Mouse (Mus musculus): Measurements from ENCODE around the gene Olfr1391. TPM values are rescaled to one million over a fixed set of nuclear protein-coding genes. Genes with fewer than 3 reads are reported as not detected.
"Not testable (repeated sequence)": the region's sequence is repeated elsewhere in the genome, so short reads cannot be mapped to it uniquely, and the experiment has no call there.

Gene Olfr1391
- not detected in 2 replicates for polyA plus RNA-seq (2015; fragmentation: Nextera tagmentation; extraction: Ambion mirVana)

DNA sequence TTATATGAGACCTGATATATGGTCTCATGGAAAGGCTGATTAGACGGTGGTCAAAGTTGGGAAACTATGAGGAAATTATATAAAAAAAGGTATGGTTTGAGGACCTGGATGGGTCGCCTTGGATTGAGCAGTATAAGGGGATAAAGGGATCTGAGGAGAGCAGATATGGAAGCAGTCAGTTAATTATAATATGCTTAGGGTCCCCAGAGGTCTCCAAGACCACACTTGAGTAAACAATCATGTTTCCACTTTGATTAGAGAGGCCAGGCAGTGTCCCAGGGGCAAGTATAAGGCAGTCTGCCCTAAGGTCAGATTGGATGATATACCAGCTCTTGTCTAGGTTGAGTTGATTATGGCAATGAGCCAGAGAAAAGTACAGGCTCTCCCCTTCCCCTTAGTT lies at the start of gene Olfr1391:
TSS of gene Olfr1391 (plus strand) at position 301 of the 400 bp plus-strand sequence.
- Histone ChIP-seq H3K36me3 (ENCODE audit: control insufficient read depth, insufficient read depth, low read length) (no peaks in the 10 kb centered on the region), H3K9me3 (ENCODE audit: control insufficient read depth, low read length) (no peaks in the 10 kb centered on the region), H3K27ac (ENCODE audit: low read length) (no peak within 1 kb of the TSS), H3K4me2 (ENCODE audit: low read depth, low read length) (no peak within 1 kb of the TSS), H3K4me3 (ENCODE audit: low read length) (no peak within 1 kb of the TSS), H3K9ac (ENCODE audit: low read length) (no peak within 1 kb of the TSS), H3K27me3 (ENCODE audit: control insufficient read depth, insufficient read depth, low read depth, low read length) (no peaks in the 10 kb centered on the region), H3K4me1 (replicated peaks; ENCODE audit: control insufficient read depth, insufficient read depth, low read length) (no peaks in the 10 kb centered on the region)
- WGBS = 77% methylated on average over 2 of the region's 2 CpGs
- no peak for ATAC-seq (ENCODE audit: low read depth)

DNA sequence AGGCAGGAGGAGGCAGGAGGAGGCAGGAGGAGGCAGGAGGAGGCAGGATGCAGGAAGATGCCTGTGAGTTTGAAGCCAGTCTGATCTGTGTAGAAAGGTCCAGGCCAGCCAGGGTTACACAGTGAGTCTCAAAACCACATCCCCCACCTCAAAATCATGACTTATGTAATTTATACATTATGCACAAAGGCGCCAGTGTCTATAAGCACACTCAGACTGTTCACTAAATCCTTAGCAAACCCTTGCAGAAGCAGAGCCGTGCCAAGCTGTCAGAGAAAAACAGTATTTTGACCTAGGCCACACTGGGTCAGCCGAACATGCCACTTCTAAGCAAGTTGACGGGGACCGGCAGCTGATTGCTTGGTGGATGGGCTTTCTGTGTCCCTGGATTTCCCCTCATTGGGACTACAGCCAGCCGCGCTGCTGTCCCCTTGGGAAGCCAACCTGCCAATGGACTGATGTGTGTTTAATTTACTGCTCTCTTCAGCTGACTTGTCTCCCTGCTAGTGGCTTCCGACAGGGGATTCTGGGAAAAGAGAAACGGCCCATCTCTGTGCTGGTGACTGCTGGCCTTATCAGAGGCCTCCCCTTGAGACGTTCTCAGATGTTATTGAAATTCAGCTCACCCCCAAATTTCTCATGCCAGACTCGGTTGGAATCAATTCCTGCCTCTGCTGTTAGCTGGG lies 48.6 kb upstream of the Olfr1391 start:
- WGBS = 51% methylated on average over 11 of the region's 11 CpGs

DNA sequence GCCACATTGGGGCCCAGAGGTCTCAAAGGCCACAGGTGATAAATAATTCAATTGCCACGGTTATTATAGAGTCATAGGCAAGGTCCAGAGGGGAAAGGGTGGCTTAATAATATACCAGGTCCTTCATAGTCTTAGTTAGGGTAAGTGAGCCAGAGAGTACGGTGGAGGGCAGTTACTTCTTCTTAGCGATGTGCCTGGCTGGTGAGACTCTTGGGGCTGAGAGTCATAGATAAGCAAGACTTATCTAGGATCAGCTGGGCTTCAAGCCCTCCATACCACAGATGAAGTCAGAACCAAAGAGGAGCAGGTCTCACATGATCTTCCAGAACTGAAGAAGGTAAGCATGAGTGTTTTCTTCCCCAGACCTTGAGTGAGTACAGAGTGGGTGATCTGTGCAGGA lies 44.3 kb upstream of the Olfr1391 start, which contains the start of gene Olfr1393:
TSS of gene Olfr1393 (plus strand) at position 83 of the 400 bp plus-strand sequence.
- no peaks in the 10 kb centered on the region for H3K36me3 ChIP-seq (ENCODE audit: control insufficient read depth, insufficient read depth, low read length)
- no peak within 1 kb of the TSS for H3K4me2 ChIP-seq (ENCODE audit: low read depth, low read length)
- H3K27ac ChIP-seq (ENCODE audit: low read length) = no peak within 1 kb of the TSS
- no peak within 1 kb of the TSS for H3K9ac ChIP-seq (ENCODE audit: low read length)
- no peaks in the 10 kb centered on the region for H3K27me3 ChIP-seq (ENCODE audit: control insufficient read depth, insufficient read depth, low read depth, low read length)
- WGBS = 76% methylated on average over 3 of the region's 3 CpGs
- H3K4me1 ChIP-seq (replicated peaks; ENCODE audit: control insufficient read depth, insufficient read depth, low read length) = no peaks in the 10 kb centered on the region
- ATAC-seq (ENCODE audit: low read depth) = no peak
- H3K9me3 ChIP-seq (ENCODE audit: control insufficient read depth, low read length) = no peaks in the 10 kb centered on the region
- H3K4me3 ChIP-seq (ENCODE audit: low read length) = no peak within 1 kb of the TSS

More for the DNA sequence above, 48.6 kb upstream of the Olfr1391 start:
- no peak for ATAC-seq (ENCODE audit: low read depth)
- no peak overlapping the region for H3K27ac ChIP-seq (ENCODE audit: low read length)
- H3K9ac ChIP-seq (ENCODE audit: low read length) = no peak overlapping the region
- H3K4me1 ChIP-seq (replicated peaks; ENCODE audit: control insufficient read depth, insufficient read depth, low read length) = no peaks in the 10 kb centered on the region
- no peaks in the 10 kb centered on the region for H3K9me3 ChIP-seq (ENCODE audit: control insufficient read depth, low read length)
- no peak overlapping the region for H3K4me2 ChIP-seq (ENCODE audit: low read depth, low read length)
- no peak overlapping the region for H3K4me3 ChIP-seq (ENCODE audit: low read length)
- H3K27me3 ChIP-seq (ENCODE audit: control insufficient read depth, insufficient read depth, low read depth, low read length) = no peaks in the 10 kb centered on the region
- no peaks in the 10 kb centered on the region for H3K36me3 ChIP-seq (ENCODE audit: control insufficient read depth, insufficient read depth, low read length)

DNA sequence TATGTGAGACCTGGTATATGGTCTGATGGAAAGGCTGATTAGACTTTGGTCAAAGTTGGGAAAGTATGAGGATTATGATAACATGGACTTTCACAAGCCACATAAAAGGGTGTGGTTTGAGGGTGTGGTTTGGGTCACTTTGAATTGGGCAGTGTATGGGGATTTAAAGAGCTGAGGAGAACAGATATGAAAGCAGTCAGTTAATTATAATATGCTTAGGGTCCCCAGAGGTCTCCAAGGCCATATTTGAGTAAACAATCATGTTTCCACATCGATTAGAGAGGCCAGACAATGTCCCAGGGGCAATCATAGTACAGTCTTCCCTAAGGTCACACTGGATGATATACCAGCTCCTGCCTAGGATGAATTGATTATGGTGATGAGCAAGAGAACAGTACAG lies 37.6 kb upstream of the Olfr1391 start, which contains the start of gene Olfr1392:
TSS of gene Olfr1392 (plus strand) at position 301 of the 400 bp plus-strand sequence.
- H3K27ac ChIP-seq (ENCODE audit: low read length); ATAC-seq (ENCODE audit: low read depth); H3K36me3 ChIP-seq (ENCODE audit: control insufficient read depth, insufficient read depth, low read length); H3K27me3 ChIP-seq (ENCODE audit: control insufficient read depth, insufficient read depth, low read depth, low read length); H3K4me1 ChIP-seq (replicated peaks; ENCODE audit: control insufficient read depth, insufficient read depth, low read length); H3K9me3 ChIP-seq (ENCODE audit: control insufficient read depth, low read length); H3K9ac ChIP-seq (ENCODE audit: low read length); H3K4me3 ChIP-seq (ENCODE audit: low read length); H3K4me2 ChIP-seq (ENCODE audit: low read depth, low read length): not testable (repeated sequence)
- whole genome bisulfite sequencing = 32% methylated on average over 1 of the region's 1 CpGs

DNA sequence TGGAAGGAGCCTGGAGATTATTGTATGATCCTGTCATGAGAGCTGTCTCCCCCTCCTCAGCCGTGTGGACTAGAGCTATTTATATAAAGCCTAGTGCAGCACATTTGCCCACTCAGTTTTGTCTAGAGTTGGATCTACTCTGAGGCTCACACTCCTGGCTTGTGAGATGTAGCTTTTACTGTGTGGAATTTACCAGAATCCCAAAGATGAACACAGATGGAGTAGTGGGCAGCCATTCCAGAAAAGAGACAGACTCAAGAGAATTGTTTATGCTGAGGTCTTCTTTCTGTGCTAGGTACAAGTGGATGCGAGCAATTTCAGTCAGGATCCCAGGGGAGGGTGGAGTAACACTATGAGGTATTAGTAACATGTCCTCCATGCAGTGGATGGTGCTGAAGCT lies 35.3 kb upstream of the Olfr1391 start:
- Histone ChIP-seq H3K4me1 (replicated peaks; ENCODE audit: control insufficient read depth, insufficient read depth, low read length) (no peaks in the 10 kb centered on the region), H3K27me3 (ENCODE audit: control insufficient read depth, insufficient read depth, low read depth, low read length) (no peaks in the 10 kb centered on the region), H3K9ac (ENCODE audit: low read length) (no peak overlapping the region), H3K27ac (ENCODE audit: low read length) (no peak overlapping the region), H3K36me3 (ENCODE audit: control insufficient read depth, insufficient read depth, low read length) (no peaks in the 10 kb centered on the region), H3K9me3 (ENCODE audit: control insufficient read depth, low read length) (no peaks in the 10 kb centered on the region), H3K4me3 (ENCODE audit: low read length) (no peak overlapping the region), H3K4me2 (ENCODE audit: low read depth, low read length) (no peak overlapping the region)
- ATAC-seq (ENCODE audit: low read depth) = no peak
- WGBS = 64% methylated on average over 2 of the region's 2 CpGs

DNA sequence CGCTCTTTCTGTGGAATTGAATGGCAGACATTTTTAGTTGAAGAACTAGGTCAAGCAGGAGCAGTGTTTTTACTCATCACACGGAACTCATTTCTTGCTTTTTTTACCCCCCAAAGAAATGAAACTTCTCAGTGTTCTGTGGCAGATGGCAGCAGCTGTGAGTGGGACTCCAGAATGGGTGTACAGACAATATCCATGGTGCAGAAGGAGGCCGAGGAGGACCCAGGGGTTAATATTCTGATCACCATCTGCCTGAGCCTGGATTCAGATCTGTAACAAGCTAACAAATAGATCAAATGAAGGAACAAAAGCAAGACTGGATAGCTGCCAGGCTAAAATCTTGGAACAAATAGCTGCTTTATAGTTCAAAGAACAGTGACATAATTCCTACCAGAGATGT lies 29.8 kb upstream of the Olfr1391 start:
- ATAC-seq (ENCODE audit: low read depth) = no peak
- Histone ChIP-seq H3K4me1 (replicated peaks; ENCODE audit: control insufficient read depth, insufficient read depth, low read length) (no peaks in the 10 kb centered on the region), H3K27ac (ENCODE audit: low read length) (no peak overlapping the region), H3K27me3 (ENCODE audit: control insufficient read depth, insufficient read depth, low read depth, low read length) (no peaks in the 10 kb centered on the region), H3K4me3 (ENCODE audit: low read length) (no peak overlapping the region), H3K4me2 (ENCODE audit: low read depth, low read length) (no peak overlapping the region), H3K9ac (ENCODE audit: low read length) (no peak overlapping the region), H3K9me3 (ENCODE audit: control insufficient read depth, low read length) (no peaks in the 10 kb centered on the region), H3K36me3 (ENCODE audit: control insufficient read depth, insufficient read depth, low read length) (no peaks in the 10 kb centered on the region)
- WGBS = 69% methylated on average over 3 of the region's 3 CpGs

DNA sequence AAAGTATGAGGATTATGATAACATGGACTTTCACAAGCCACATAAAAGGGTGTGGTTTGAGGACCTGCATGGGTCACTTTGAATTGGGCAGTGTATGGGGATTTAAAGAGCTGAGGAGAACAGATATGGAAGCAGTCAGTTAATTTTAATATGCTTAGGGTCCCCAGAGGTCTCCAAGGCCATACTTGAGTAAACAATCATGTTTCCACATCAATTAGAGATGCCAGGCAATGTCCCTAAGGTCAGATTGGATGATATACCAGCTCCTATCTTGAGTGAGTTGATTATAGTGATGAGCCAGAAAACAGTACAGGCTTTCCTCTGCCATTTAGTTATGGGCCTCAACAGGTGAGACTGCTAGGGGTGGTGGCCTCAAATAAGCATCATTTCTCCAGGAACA lies 18.1 kb upstream of the Olfr1391 start, which contains the start of gene Olfr10:
TSS of gene Olfr10 (plus strand) at position 301 of the 400 bp plus-strand sequence.
- H3K9me3 ChIP-seq (ENCODE audit: control insufficient read depth, low read length) = no peaks in the 10 kb centered on the region
- no peaks in the 10 kb centered on the region for H3K27me3 ChIP-seq (ENCODE audit: control insufficient read depth, insufficient read depth, low read depth, low read length)
- H3K4me3 ChIP-seq (ENCODE audit: low read length) = no peak within 1 kb of the TSS
- H3K4me1 ChIP-seq (replicated peaks; ENCODE audit: control insufficient read depth, insufficient read depth, low read length) = no peaks in the 10 kb centered on the region
- H3K36me3 ChIP-seq (ENCODE audit: control insufficient read depth, insufficient read depth, low read length) = no peaks in the 10 kb centered on the region
- H3K9ac ChIP-seq (ENCODE audit: low read length) = no peak within 1 kb of the TSS
- no peak within 1 kb of the TSS for H3K4me2 ChIP-seq (ENCODE audit: low read depth, low read length)
- no peak within 1 kb of the TSS for H3K27ac ChIP-seq (ENCODE audit: low read length)
- no peak for ATAC-seq (ENCODE audit: low read depth)

DNA sequence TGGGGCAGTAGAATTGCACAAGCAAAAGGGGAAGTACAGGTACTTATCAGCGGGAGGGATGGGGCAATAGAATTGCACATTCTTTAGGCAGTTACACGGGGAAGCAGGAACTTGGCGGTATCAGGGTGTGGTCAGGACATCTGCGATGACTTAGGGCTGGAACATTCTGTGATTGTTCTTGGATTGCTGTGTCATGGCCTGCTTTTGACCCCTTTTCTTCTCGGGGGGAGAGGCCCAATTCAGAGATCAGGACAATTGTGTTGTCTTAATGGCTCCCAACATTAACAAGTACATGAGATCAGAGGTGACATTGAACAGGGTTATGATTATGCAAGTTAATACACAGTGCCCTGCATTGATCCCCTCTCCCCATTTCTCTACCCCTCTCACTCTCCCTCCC lies 14.0 kb upstream of the Olfr1391 start:
- not testable (repeated sequence) for H3K4me3 ChIP-seq (ENCODE audit: low read length); H3K4me1 ChIP-seq (replicated peaks; ENCODE audit: control insufficient read depth, insufficient read depth, low read length); H3K4me2 ChIP-seq (ENCODE audit: low read depth, low read length); H3K9ac ChIP-seq (ENCODE audit: low read length); ATAC-seq (ENCODE audit: low read depth); H3K27me3 ChIP-seq (ENCODE audit: control insufficient read depth, insufficient read depth, low read depth, low read length); H3K27ac ChIP-seq (ENCODE audit: low read length); H3K9me3 ChIP-seq (ENCODE audit: control insufficient read depth, low read length); H3K36me3 ChIP-seq (ENCODE audit: control insufficient read depth, insufficient read depth, low read length)
- 63% methylated on average over 5 of the region's 5 CpGs for WGBS

DNA sequence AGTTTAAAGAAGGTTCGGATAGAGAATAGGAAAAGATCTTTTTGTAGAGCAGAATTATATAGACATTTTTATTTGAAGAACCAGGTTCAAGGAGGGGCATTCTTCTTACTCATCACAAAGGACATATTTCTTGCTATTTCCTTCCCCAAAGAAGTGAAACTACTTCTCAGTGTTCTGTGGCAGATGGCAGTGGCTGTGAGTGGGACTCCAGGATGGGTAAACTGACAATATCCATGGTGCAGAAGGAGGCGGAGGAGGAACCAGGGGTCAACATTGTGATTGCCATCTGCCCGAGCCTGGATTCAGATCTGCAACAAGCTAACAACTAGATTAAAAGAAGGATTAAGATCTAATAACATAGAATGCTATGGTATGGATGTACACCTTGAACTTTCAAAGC lies 4.2 kb downstream of the Olfr1391 start:
- Histone ChIP-seq H3K9me3 (ENCODE audit: control insufficient read depth, low read length) (no peaks in the 10 kb centered on the region), H3K9ac (ENCODE audit: low read length) (no peak overlapping the region), H3K4me1 (replicated peaks; ENCODE audit: control insufficient read depth, insufficient read depth, low read length) (no peaks in the 10 kb centered on the region), H3K36me3 (ENCODE audit: control insufficient read depth, insufficient read depth, low read length) (no peaks in the 10 kb centered on the region), H3K4me3 (ENCODE audit: low read length) (no peak overlapping the region), H3K4me2 (ENCODE audit: low read depth, low read length) (no peak overlapping the region), H3K27ac (ENCODE audit: low read length) (no peak overlapping the region), H3K27me3 (ENCODE audit: control insufficient read depth, insufficient read depth, low read depth, low read length) (no peaks in the 10 kb centered on the region)
- WGBS = 79% methylated on average over 3 of the region's 3 CpGs
- no peak for ATAC-seq (ENCODE audit: low read depth)
